Mouse (Mus musculus) Patski (cell line): ENCODE results near the gene Ubr2. TPM values are rescaled to one million over a fixed set of nuclear protein-coding genes. Genes with fewer than 3 reads are reported as not detected.
A peak's percentile ranks its signal among the peaks of the same experiment; 100 is the strongest.

ENCODE experiments used
- ATAC-seq: fragments of 100-300 bp; one replicate; pipeline ENCODE4 v1.8.0; 2021
- CTCF ChIA-PET: fragments of 350-600 bp; sonication (Branson Sonifier 250); formaldehyde crosslinking; loops from one replicate; lab custom pipeline; 2022; ENCODE audit warnings: inconsistent platforms; lab: Charles Lee
- POLR2A ChIA-PET: fragments of 350-600 bp; sonication (Branson Sonifier 250); formaldehyde crosslinking; loops from one replicate; lab custom pipeline; 2022; ENCODE audit warnings: antibody characterized with exemption, inconsistent platforms; lab: Charles Lee
- DNase-seq: peaks from one replicate; pipeline ENCODE4 v3.0.0-alpha.2; 2011; ENCODE audit warnings: low read depth, low spot score
- H3K27me3 ChIP-seq: fragments of 371-371 bp; one replicate; pipeline ENCODE4 v1.5.1; 2021
- CTCF ChIP-seq: fragments of 100-300 bp; IDR thresholded peaks from one replicate; pipeline ENCODE4 v1.5.1; 2021
- in situ Hi-C: fragments of 300-500 bp; cut with MboI; formaldehyde crosslinking; loops from 3 replicates; pipeline ENCODE4 v1.11.1; 2018; ENCODE audit warnings: low pct_unique_long_range_greater_than_20kb, mixed read lengths
- polyA plus RNA-seq: library from polyadenylated mRNA; unstranded; gene quantifications from one replicate; pipeline ENCODE4 v1.2.3, GENCODE M21; 2021

The Ubr2 gene
- polyA plus RNA-seq, 1 experiment from 2014 or later = 60.9 TPM

DNA sequence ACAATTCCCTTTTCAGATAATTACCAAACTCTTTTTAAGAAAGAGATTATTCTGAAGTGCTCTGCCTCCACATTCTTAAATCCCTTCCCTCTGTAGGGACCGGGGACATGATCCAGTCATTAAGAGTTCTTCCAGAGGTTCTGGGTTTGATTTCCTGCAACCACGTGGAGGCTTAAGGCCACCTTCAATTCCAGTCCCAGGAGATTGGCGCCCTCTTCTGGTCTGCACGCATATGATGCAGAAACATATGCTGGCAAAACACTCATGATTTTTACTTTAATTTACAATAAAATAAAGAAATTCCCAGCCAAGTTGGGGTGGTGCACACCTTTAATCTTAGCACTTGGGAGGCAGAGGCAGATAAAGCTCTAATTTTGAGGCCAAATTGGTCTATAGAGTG is 23.3 kb upstream of the Ubr2 start:
- ChIA-PET POLR2A (no interaction called here), CTCF (interaction anchor here (0.7 to 1.8 kb wide), 4 partner anchors 58 to 127 kb away, joined by 3 to 4 read pairs (median 4); no protein-coding TSS in a partner anchor)
- H3K27me3 ChIP-seq = peaks cover 24% of the 10 kb centered on the region
- ATAC-seq = no peak
- no peak for DNase-seq
- TF ChIP-seq CTCF = peak; percentile 83
- in situ Hi-C loops = no loop called here

DNA sequence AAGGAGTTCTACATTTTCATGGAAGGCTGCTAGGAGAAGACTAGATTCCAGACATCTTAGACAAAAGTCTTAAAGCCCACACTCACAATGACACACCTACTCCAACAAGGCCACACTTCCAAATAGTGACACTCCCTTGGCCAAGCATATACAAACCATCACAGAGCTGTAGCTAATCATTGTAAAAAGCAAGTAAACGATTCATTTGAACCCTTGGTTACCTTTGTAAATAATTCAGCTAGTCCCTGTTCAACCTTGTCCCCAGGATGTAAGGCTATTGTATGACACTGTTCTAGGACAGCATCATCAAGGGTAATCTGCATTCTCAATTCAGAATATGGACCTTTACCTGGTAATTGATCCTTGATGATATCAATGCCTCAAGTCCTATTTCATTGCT is 14.4 kb upstream of the Ubr2 start:
- DNase-seq = no peak
- ChIA-PET POLR2A (interaction anchor here (0.6 kb wide), 1 partner anchor 14 kb away, joined by 3 read pairs; the partner anchor contains the start of gene Ubr2), CTCF (no interaction called here)
- ATAC-seq = no peak
- TF ChIP-seq CTCF = no peak
- H3K27me3 ChIP-seq = peaks cover 50% of the 10 kb centered on the region
- in situ Hi-C loops = no loop called here

DNA sequence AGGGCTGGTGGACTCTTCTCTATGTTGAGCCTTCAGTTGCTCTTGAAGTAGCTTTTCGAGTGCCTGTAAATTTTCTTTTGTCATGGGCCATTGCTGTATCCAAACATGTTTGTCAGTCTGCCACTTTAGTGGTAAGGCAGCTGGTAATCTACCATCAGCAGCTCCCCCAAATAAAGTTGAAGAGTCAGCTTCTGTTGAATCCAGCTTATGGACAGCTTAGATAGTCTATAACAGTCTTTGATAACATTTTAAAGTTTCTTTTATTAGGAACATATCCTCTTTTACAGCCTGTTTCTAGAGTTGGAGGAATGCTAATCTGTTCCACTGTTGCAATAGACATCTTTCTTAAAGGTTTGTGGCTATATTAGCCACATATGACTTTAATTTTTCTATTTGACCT is 13.0 kb upstream of the Ubr2 start:
- DNase-seq = no peak
- no peak for ATAC-seq
- in situ Hi-C loops = no loop called here
- CTCF ChIA-PET = interaction anchor here (0.6 kb wide), 1 partner anchor 9 kb away, joined by 3 read pairs; no protein-coding TSS in a partner anchor
- peaks cover 60% of the 10 kb centered on the region for H3K27me3 ChIP-seq
- POLR2A ChIA-PET = interaction anchor here (0.5 to 0.6 kb wide), 2 partner anchors 140 to 231 kb away, joined by 3 to 5 read pairs; no protein-coding TSS in a partner anchor
- TF ChIP-seq CTCF = no peak

DNA sequence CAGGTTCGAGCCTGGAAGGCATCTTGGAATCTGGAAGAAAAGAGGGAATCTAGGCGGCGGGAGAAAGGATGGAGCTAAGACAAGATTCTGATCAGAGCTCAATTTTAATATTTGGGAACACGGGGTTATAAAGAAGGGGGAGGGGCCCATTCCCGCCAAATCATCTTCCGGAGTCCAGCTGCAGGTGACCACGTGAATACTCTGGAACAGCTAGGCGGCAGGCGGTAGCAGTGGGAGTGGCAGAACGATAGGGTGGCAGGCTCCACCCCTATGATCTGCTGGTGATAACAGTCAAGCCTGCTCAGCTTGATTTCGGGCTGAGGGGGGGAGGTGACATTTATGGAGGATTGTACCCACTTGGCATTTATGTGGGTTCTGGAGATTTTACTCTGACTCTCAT is 2.5 kb upstream of the Ubr2 start:
- ChIA-PET POLR2A (no interaction called here), CTCF (no interaction called here)
- H3K27me3 ChIP-seq = peaks cover 32% of the 10 kb centered on the region
- TF ChIP-seq CTCF = no peak
- DNase-seq (no peak), ATAC-seq (no peak)
- in situ Hi-C loops = no loop called here

DNA sequence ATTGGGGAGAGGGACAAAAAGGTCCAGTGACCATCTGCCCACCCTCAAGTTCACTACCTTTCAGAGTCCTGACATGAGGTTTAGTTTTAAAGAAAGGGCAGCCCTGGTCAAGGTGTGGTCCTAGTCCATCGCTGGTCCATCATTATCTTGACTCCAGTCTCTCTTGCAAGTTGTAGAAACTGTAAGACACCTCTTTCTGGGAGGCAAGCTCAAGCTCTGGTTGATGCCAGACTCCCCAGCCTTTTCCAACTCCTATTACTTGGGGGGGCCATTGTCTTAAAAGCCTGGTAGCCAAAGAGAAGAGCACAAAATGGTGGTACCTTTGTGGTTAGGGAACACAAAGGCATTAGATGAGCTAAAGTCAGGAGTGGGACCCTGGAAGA is 1.3 kb upstream of the Ubr2 start:
- CTCF ChIA-PET = no interaction called here
- ATAC-seq (no peak), DNase-seq (no peak)
- peaks cover 21% of the 10 kb centered on the region for H3K27me3 ChIP-seq
- POLR2A ChIA-PET = interaction anchor here (0.7 to 1.2 kb wide), 6 partner anchors 11 to 293 kb away, joined by 3 to 9 read pairs (median 4); no protein-coding TSS in a partner anchor
- in situ Hi-C loops = no loop called here
- no peak for TF ChIP-seq CTCF

DNA sequence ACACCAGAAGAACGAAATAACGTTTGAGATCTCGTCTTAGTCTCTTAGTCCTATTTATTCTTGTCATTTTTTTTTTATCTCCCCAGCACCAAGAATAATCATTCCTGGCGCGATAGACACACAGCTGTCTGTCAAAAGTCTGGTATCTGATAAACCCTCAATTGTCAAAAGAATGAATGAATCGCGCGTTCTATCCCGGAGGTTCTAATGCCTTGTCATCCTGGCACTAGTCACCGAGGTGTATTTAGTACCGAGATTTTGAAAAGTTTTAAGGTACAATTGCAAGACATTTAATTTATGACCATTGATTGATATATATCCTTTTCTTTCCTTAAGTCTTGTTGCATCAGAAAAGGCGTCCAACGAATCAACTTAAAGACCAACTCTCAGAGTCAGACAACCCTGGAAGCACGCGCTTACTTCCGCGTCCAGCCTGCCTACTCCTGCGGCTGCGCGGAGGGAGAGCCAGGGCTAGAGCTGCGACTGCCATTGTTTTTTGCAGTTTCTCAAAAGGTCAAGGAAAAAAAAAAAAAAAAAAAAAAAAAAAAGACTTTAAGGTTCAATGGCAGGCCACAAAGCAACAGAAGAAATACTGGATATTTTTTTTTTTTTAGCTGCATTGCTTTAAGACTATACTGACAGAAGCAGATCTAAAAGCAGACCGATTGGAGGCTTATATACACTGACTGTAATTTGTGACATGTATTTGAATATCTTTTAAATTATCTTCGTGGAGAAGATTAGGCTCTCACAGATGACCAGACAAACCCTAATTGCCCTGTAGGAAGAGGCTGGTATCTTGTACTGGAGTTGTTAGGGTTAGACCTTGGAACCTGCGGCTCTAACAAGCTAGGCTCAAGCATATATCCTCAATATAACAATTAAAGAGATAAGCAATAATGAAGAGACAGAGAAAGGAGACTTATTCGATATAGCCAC is 635 bp upstream of the Ubr2 start:
- ATAC-seq (peak; percentile 49), DNase-seq (peak; percentile 37)
- peaks cover 19% of the 10 kb centered on the region for H3K27me3 ChIP-seq
- ChIA-PET POLR2A (interaction anchor here (0.7 to 1.2 kb wide), 7 partner anchors 11 to 293 kb away, joined by 3 to 9 read pairs (median 3); no protein-coding TSS in a partner anchor), CTCF (interaction anchor here (1.0 kb wide), 1 partner anchor 41 kb away, joined by 3 read pairs; no protein-coding TSS in a partner anchor)
- no peak for TF ChIP-seq CTCF
- in situ Hi-C loops = no loop called here

DNA sequence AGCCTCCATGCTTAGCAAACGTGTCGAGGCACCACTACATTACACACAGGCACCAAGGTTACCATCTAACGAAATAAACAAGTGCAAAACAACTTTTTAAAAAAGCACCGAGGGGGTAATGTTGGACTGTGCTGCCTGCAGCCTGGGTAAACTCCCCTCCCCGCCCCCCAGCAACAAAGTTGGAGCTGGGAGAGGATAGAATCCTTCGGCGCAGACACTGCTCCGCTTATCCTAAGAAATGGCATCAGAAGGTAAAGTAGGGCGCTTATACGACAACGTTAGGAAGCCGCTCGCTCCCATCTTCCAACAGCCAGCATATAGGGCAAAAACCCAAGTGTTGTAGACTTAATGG is 834 bp downstream of the Ubr2 start:
- no peak for DNase-seq
- in situ Hi-C loops = no loop called here

DNA sequence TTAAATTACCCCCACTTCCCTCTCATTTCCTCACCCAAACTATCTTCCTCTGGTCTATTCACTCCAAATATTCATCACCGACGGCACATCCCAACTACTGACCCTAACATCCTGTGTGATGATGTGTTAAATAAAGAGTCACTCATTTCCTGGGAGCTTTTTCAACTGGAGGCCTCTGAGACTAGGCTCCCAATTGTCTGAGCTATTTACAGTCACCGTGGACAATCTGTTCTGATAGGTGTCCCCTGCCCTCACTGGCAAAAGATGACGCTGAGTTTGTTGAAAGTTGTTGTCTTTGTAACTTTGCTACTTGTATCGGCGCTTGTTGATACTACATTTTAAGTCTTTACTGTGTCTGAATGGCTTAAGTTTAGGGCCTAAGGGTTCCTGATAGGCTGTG is 1.3 kb downstream of the Ubr2 start:
- ChIA-PET POLR2A (interaction anchor here (1.1 to 1.6 kb wide), 2 partner anchors 13 to 14 kb away, joined by 4 to 5 read pairs; no protein-coding TSS in a partner anchor), CTCF (interaction anchor here (1.1 to 1.4 kb wide), 2 partner anchors 9 to 30 kb away, joined by 3 to 4 read pairs; no protein-coding TSS in a partner anchor)
- no peak for TF ChIP-seq CTCF
- H3K27me3 ChIP-seq = peaks cover 3% of the 10 kb centered on the region
- in situ Hi-C loops = no loop called here
- no peak for ATAC-seq
- no peak for DNase-seq

More for the DNA sequence above, 834 bp downstream of the Ubr2 start:
- peaks cover 8% of the 10 kb centered on the region for H3K27me3 ChIP-seq
- ChIA-PET POLR2A (interaction anchor here (1.1 to 1.6 kb wide), 2 partner anchors 13 to 15 kb away, joined by 4 to 5 read pairs; no protein-coding TSS in a partner anchor), CTCF (interaction anchor here (1.0 to 1.4 kb wide), 2 partner anchors 10 to 39 kb away, joined by 3 to 4 read pairs; no protein-coding TSS in a partner anchor)
- ATAC-seq = no peak
- TF ChIP-seq CTCF = no peak

DNA sequence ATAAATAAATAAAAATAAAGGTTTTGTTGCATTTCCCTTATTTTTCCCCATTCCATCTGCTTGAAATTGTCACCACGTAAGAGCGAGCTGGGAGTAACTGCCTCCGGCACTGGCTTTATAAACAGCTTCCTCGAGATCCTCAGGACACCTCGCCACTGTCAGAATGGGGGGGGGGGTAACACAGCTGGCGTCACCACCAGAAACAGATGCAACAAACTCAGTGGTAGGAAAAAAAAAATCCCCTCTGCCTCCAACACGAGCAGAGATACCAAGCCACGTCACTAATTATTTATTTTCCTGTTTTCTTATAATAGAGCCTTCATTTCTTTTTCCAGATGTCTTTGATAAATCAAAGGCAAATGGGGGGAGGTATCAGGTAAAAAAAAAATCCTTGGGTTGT is 1.9 kb downstream of the Ubr2 start:
- DNase-seq = no peak
- H3K27me3 ChIP-seq = no peaks in the 10 kb centered on the region
- in situ Hi-C loops = no loop called here
- TF ChIP-seq CTCF = no peak
- ChIA-PET POLR2A (interaction anchor here (1.6 kb wide), 1 partner anchor 14 kb away, joined by 5 read pairs; no protein-coding TSS in a partner anchor), CTCF (interaction anchor here (1.1 to 1.4 kb wide), 2 partner anchors 8 to 31 kb away, joined by 3 to 4 read pairs; no protein-coding TSS in a partner anchor)
- no peak for ATAC-seq

DNA sequence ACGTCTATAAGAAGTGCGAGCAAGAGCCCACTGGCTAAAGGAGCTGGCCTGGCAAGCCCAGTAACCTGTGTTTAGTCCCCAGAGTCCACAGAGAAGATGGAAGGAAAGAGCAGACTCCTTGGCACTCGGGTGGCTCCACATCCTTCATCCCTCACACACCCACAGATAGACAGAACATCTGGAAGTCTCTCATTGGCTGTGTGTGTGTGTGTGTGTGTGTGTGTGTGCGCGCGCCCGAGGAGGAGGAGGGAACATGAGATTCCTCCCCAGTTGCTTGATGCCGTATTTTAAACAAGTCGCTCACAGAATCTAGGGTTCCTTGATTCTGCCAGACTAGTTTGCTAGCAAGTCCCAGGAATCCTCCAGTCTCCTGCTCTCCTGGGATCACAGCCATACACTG is 3.6 kb downstream of the Ubr2 start:
- in situ Hi-C loops = no loop called here
- TF ChIP-seq CTCF = no peak
- ChIA-PET POLR2A (no interaction called here), CTCF (no interaction called here)
- H3K27me3 ChIP-seq = no peaks in the 10 kb centered on the region
- ATAC-seq = no peak
- DNase-seq = no peak
